Mouse (Mus musculus) midbrain, embryonic 12.5 days (tissue): Measurements from ENCODE around the gene Rnaseh1. TPM values are rescaled to one million over a fixed set of nuclear protein-coding genes. Genes with fewer than 3 reads are reported as not detected.

Source experiments
- ATAC-seq: fragments of 200-750 bp; cut with Nextera tagmentation; 2 replicates; pipeline ENCODE4 v1.8.0; 2017; ENCODE audit warnings: low read depth, moderate TSS enrichment, moderate library complexity; ENCODE audit not compliant: low FRiP score
- H3K27ac ChIP-seq: fragments of 300-500 bp; sonication (generic); replicated peaks from 2 replicates; pipeline ENCODE4 v1.5.1; 2016; ENCODE audit warnings: mild to moderate bottlenecking
- H3K27me3 ChIP-seq: fragments of 300-500 bp; sonication (generic); 2 replicates; pipeline ENCODE4 v1.6.1; 2016; ENCODE audit warnings: mild to moderate bottlenecking
- H3K36me3 ChIP-seq: fragments of 300-500 bp; sonication (generic); 2 replicates; pipeline ENCODE4 v1.6.1; 2016
- H3K4me1 ChIP-seq: fragments of 300-500 bp; sonication (generic); 2 replicates; pipeline ENCODE4 v1.6.1; 2016
- H3K4me2 ChIP-seq: fragments of 300-500 bp; sonication (generic); replicated peaks from 2 replicates; pipeline ENCODE4 v1.6.1; 2016; ENCODE audit warnings: mild to moderate bottlenecking, moderate library complexity
- H3K4me3 ChIP-seq: fragments of 300-500 bp; sonication (generic); 2 replicates; pipeline ENCODE4 v1.5.1; 2016; ENCODE audit warnings: mild to moderate bottlenecking
- H3K9ac ChIP-seq: fragments of 300-500 bp; sonication (generic); replicated peaks from 2 replicates; pipeline ENCODE4 v1.6.1; 2016; ENCODE audit warnings: mild to moderate bottlenecking, moderate library complexity
- H3K9me3 ChIP-seq: fragments of 300-500 bp; sonication (generic); 2 replicates; pipeline ENCODE4 v1.6.1; 2016; ENCODE audit warnings: mild to moderate bottlenecking
- WGBS: fragments of 180-500 bp; shearing (Covaris S2); methylation state at CpG from one replicate; pipeline ENCODE4 v1.1.7; 2016; 5-methylcytosine and 5-hydroxymethylcytosine counted together
- polyA plus RNA-seq: library from polyadenylated mRNA; unstranded; fragments of >200 nt; fragmentation: Nextera tagmentation; extraction: Ambion mirVana; gene quantifications from 2 replicates; pipeline ENCODE4 v1.2.1, GENCODE M21; 2016

Gene Rnaseh1
- polyA plus RNA-seq, 1 experiment from 2014 or later: 31.1 TPM

- ATAC-seq: peak; percentile 99
- Histone ChIP-seq H3K27ac (peak within 1 kb of the TSS; percentile 91), H3K4me3 (peak within 1 kb of the TSS; percentile 55), H3K36me3 (peaks cover 6% of the 10 kb centered on the region; the same call in 1 of the 2 replicates), H3K9ac (peak within 1 kb of the TSS; percentile 69), H3K9me3 (no peaks in the 10 kb centered on the region), H3K4me2 (peak within 1 kb of the TSS; percentile 59), H3K27me3 (no peaks in the 10 kb centered on the region), H3K4me1 (peaks cover 10% of the 10 kb centered on the region)
- 3% methylated on average over 49 of the region's 53 CpGs for WGBS
Measured at GRCm38 (mm10) chr12:28675121-28675924, 25.9 kb downstream of the Rnaseh1 start, which contains the start of gene Adi1. Gene Adi1, plus strand, starts transcription at chr12:28675231.

- ATAC-seq: no peak
- WGBS: 65% methylated on average over 5 of the region's 5 CpGs
- Histone ChIP-seq H3K4me1 (peaks cover 10% of the 10 kb centered on the region), H3K4me3 (peak overlapping the region; percentile 55), H3K27me3 (no peaks in the 10 kb centered on the region), H3K27ac (peak overlapping the region; percentile 91), H3K9ac (peak overlapping the region; percentile 69), H3K4me2 (peak overlapping the region; percentile 59), H3K9me3 (no peaks in the 10 kb centered on the region), H3K36me3 (peaks cover 6% of the 10 kb centered on the region; the same call in 1 of the 2 replicates)
Measured at GRCm38 (mm10) chr12:28675925-28676209, 26.5 kb downstream of the Rnaseh1 start.

- H3K4me3 ChIP-seq: no peak overlapping the region
- peaks cover 9% of the 10 kb centered on the region; the same call in 1 of the 2 replicates for H3K36me3 ChIP-seq
- ATAC-seq: no peak
- no peak overlapping the region for H3K9ac ChIP-seq
- no peak overlapping the region for H3K27ac ChIP-seq
- no peaks in the 10 kb centered on the region for H3K4me1 ChIP-seq
- H3K27me3 ChIP-seq: no peaks in the 10 kb centered on the region
- WGBS: 95% methylated on average over 1 of the region's 1 CpGs
- no peak overlapping the region for H3K4me2 ChIP-seq
- no peaks in the 10 kb centered on the region for H3K9me3 ChIP-seq
Measured at GRCm38 (mm10) chr12:28684674-28685073, 35.3 kb downstream of the Rnaseh1 start.

GRCm38 (mm10) chr12:28685771-28686170 lies 36.4 kb downstream of the Rnaseh1 start:
- H3K27ac ChIP-seq: no peak overlapping the region
- 73% methylated on average over 3 of the region's 3 CpGs for whole genome bisulfite sequencing
- H3K4me1 ChIP-seq: no peaks in the 10 kb centered on the region
- H3K9me3 ChIP-seq: no peaks in the 10 kb centered on the region
- peaks cover 17% of the 10 kb centered on the region for H3K36me3 ChIP-seq
- H3K4me3 ChIP-seq: no peak overlapping the region
- no peak overlapping the region for H3K4me2 ChIP-seq
- no peaks in the 10 kb centered on the region for H3K27me3 ChIP-seq
- H3K9ac ChIP-seq: no peak overlapping the region
- no peak for ATAC-seq

- Histone ChIP-seq H3K4me1 (no peaks in the 10 kb centered on the region), H3K36me3 (peaks cover 22% of the 10 kb centered on the region), H3K4me3 (no peak overlapping the region), H3K27ac (0 out of 2 replicates have a peak overlapping the region, but pooled peaks have one; percentile 32), H3K9me3 (no peaks in the 10 kb centered on the region), H3K27me3 (no peaks in the 10 kb centered on the region), H3K9ac (no peak overlapping the region), H3K4me2 (no peak overlapping the region)
- ATAC-seq: no peak
- 63% methylated on average over 8 of the region's 8 CpGs for WGBS
Measured at GRCm38 (mm10) chr12:28686199-28686879, 36.9 kb downstream of the Rnaseh1 start.

GRCm38 (mm10) chr12:28688996-28689395 lies 39.6 kb downstream of the Rnaseh1 start:
- WGBS: 66% methylated on average over 6 of the region's 6 CpGs
- no peak for ATAC-seq
- H3K4me1 ChIP-seq: no peaks in the 10 kb centered on the region
- no peak overlapping the region for H3K27ac ChIP-seq
- no peaks in the 10 kb centered on the region for H3K27me3 ChIP-seq
- no peak overlapping the region for H3K4me2 ChIP-seq
- H3K9ac ChIP-seq: no peak overlapping the region
- no peaks in the 10 kb centered on the region for H3K9me3 ChIP-seq
- peaks cover 34% of the 10 kb centered on the region for H3K36me3 ChIP-seq
- no peak overlapping the region for H3K4me3 ChIP-seq

GRCm38 (mm10) chr12:28690730-28691129 lies 41.3 kb downstream of the Rnaseh1 start:
- Histone ChIP-seq H3K9ac (no peak overlapping the region), H3K36me3 (peaks cover 42% of the 10 kb centered on the region), H3K9me3 (no peaks in the 10 kb centered on the region), H3K4me2 (no peak overlapping the region), H3K27ac (no peak overlapping the region), H3K4me1 (no peaks in the 10 kb centered on the region), H3K4me3 (no peak overlapping the region), H3K27me3 (no peaks in the 10 kb centered on the region)
- no peak for ATAC-seq
- 95% methylated on average over 7 of the region's 7 CpGs for WGBS

- H3K9ac ChIP-seq: no peak overlapping the region
- no peak overlapping the region for H3K27ac ChIP-seq
- H3K4me2 ChIP-seq: no peak overlapping the region
- peaks cover 53% of the 10 kb centered on the region for H3K36me3 ChIP-seq
- no peak overlapping the region for H3K4me3 ChIP-seq
- H3K27me3 ChIP-seq: no peaks in the 10 kb centered on the region
- ATAC-seq: no peak
- H3K9me3 ChIP-seq: no peaks in the 10 kb centered on the region
- no peaks in the 10 kb centered on the region for H3K4me1 ChIP-seq
- WGBS: 84% methylated on average over 3 of the region's 3 CpGs
Measured at GRCm38 (mm10) chr12:28693738-28694137, 44.3 kb downstream of the Rnaseh1 start.

- H3K27ac ChIP-seq: no peak overlapping the region
- 85% methylated on average over 2 of the region's 2 CpGs for WGBS
- no peak overlapping the region for H3K4me3 ChIP-seq
- H3K4me1 ChIP-seq: no peaks in the 10 kb centered on the region
- no peak for ATAC-seq
- peaks cover 48% of the 10 kb centered on the region for H3K36me3 ChIP-seq
- H3K9ac ChIP-seq: no peak overlapping the region
- H3K27me3 ChIP-seq: no peaks in the 10 kb centered on the region
- H3K9me3 ChIP-seq: no peaks in the 10 kb centered on the region
- no peak overlapping the region for H3K4me2 ChIP-seq
Measured at GRCm38 (mm10) chr12:28694231-28694630, 44.8 kb downstream of the Rnaseh1 start.

- Histone ChIP-seq H3K9ac (no peak overlapping the region), H3K4me3 (no peak overlapping the region), H3K4me2 (no peak overlapping the region), H3K4me1 (peaks cover under 1% of the 10 kb centered on the region; the same call in 1 of the 2 replicates), H3K9me3 (no peaks in the 10 kb centered on the region), H3K27ac (no peak overlapping the region), H3K27me3 (no peaks in the 10 kb centered on the region), H3K36me3 (peaks cover 43% of the 10 kb centered on the region)
- 92% methylated on average over 7 of the region's 7 CpGs for WGBS
- ATAC-seq: no peak
Measured at GRCm38 (mm10) chr12:28694776-28695175, 45.4 kb downstream of the Rnaseh1 start.

GRCm38 (mm10) chr12:28697821-28698595 lies 48.6 kb downstream of the Rnaseh1 start:
- no peaks in the 10 kb centered on the region for H3K27me3 ChIP-seq
- no peak overlapping the region for H3K4me3 ChIP-seq
- H3K36me3 ChIP-seq: peaks cover 19% of the 10 kb centered on the region
- 69% methylated on average over 14 of the region's 14 CpGs for WGBS
- no peak overlapping the region for H3K9ac ChIP-seq
- peaks cover 10% of the 10 kb centered on the region for H3K4me1 ChIP-seq
- H3K4me2 ChIP-seq: no peak overlapping the region
- ATAC-seq: no peak
- no peak overlapping the region for H3K27ac ChIP-seq
- no peaks in the 10 kb centered on the region for H3K9me3 ChIP-seq

GRCm38 (mm10) chr12:28699086-28699485 lies 49.7 kb downstream of the Rnaseh1 start:
- no peak overlapping the region for H3K9ac ChIP-seq
- H3K27me3 ChIP-seq: no peaks in the 10 kb centered on the region
- H3K4me3 ChIP-seq: no peak overlapping the region
- H3K27ac ChIP-seq: no peak overlapping the region
- H3K36me3 ChIP-seq: peaks cover 22% of the 10 kb centered on the region
- no peaks in the 10 kb centered on the region for H3K9me3 ChIP-seq
- H3K4me2 ChIP-seq: no peak overlapping the region
- ATAC-seq: no peak
- WGBS: 85% methylated on average over 5 of the region's 5 CpGs
- peaks cover 12% of the 10 kb centered on the region for H3K4me1 ChIP-seq
